Mouse (Mus musculus) layer of hippocampus, adult 9-10 months (tissue): ENCODE results near the gene Uck1.

Source experiments
- DNase-seq: peaks from one replicate; pipeline ENCODE4 v3.0.0; 2022; ENCODE audit warnings: low spot score

The Uck1 gene

DNA sequence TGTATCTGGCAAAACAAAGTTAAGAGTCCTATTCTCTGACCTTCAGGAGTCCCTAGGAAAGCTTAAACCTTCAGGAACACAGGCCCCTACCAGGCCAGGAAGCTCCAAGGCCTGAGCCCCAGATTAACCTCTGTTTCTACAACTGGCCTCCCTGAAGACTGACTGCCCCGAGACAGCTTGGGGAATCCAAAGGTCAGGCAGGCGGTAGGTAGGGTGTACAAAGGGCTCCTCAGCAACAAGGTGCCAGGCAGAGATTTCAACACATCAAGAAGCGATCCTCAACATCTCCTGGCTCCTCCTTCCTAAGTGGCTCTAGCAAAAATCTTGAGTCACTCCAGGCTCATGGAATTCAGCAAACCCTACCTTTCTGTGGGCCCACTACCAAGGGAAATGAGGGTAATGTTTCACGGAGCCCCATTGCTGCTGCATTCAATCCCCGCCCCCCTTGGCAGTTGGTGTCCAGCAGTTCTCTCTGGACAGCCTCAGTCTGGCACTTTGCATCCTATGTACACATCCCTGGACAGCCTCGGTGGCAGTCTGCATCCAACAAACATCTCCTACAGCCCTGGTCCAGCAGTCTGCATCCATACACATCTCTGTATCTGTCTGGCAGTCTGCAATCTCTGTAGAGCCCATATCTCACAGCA is 949 bp downstream of the Uck1 start:
- no peak for DNase-seq

DNA sequence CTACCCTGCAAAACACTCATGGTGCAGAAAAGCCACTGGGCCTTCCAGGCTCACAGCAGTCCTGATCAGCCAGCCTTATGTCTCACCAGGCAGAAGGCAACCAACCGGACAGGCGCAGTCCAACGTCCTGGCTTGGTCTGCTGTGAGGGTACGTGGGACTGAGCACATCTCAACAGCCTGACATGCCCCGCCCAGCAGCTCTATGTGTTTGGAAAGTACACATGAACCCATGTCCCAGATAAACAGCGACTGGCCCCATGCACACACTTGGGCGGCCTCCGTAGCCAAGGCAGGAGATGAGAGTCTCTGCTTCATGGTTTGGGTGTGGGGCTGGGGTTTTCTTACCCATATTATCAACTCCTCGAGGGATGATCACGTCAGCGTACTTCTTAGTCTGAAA is 3.7 kb downstream of the Uck1 start:
- no peak for DNase-seq

DNA sequence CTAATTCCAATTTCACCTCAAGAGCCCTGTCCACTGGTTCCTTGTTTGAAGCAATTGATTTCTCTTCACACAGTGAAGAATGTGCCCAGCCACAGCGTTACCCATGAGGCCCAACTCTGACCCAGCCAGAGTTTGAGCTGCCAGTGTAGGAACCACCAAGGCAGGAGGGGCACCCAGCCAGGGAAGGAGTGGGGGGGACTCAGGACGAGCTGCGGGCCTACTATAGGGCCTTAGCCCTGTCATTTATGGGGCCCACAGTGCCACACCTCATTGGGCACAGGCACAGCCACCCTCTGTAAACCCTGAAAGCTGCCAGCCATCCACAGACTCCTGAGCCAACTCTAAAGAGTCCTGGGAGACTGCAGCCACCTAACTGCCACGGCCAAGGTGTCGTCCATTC is 5.4 kb downstream of the Uck1 start:
- DNase-seq = no peak

DNA sequence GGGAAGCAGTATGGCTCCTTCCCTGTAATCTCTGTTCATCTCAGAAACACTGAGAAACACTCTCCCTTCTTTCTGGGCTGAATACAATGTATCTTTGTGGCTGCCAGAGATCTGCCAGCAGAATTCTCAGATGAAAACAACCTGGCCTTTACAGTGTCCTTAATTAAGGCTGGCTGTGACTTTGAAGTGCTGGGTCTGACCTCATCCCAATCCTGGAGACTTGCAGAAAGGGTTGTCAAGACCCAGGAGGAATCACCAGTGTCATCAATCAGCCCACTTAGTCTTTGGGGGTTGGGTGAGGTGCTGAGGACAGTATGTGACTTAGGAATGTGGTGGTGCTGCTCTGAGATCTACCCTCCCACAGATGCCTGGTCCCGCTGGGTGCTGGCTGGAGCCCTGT is 6.6 kb downstream of the Uck1 start:
- DNase-seq = no peak

DNA sequence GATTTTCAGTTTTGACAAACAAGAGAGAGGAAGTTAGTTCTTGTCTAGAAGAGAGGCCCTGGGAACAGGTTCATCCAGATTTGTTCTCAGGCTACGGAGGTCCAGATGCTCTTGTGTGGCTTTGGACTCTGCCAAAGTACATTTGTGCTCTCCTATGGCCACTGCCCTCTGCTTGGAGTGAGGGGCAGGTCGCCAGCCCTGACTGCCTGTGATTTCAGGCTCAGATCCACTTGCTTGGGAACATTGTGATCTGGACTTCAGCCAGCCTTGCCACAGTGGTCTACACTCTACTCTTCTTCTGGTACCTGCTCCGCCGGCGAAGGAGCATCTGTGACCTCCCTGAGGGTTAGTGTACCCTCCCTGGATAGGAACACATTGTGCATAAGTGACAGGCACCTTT is 7.3 kb downstream of the Uck1 start:
- DNase-seq = no peak

DNA sequence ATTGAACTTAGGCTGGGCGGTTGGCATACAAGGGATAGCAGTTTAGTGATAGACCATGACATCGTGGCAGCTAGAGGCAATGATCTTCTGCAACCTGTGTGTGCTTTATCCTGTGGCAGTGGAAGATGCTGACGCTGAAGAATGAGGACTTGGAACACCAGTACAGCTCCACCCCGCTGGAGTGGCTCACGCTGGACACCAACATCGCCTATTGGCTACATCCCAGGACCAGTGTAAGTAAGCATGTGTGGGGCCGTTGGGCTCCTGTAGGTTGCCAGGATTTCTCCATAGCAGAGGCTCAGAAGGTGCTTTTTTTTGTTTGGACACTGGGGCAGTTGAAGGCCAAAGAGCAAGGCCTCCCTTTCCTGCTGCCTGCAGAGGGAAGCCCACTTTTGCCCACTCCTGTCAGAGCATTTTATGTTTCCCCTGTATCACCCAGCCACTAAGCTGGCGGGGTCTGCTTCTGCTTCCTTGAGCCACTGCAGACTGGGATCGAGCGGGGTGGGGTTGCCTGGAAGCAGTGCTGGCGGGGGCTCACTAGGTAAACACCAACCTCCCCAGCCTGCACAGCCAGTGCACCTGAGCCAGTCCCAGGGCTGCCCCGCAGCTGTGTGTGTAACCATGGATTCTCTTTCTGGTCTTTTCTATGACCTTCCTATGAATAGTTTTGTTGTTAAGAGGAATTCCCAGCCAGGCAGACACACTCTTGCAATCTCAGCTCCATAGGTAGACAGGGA is 8.0 kb downstream of the Uck1 start:
- no peak for DNase-seq

DNA sequence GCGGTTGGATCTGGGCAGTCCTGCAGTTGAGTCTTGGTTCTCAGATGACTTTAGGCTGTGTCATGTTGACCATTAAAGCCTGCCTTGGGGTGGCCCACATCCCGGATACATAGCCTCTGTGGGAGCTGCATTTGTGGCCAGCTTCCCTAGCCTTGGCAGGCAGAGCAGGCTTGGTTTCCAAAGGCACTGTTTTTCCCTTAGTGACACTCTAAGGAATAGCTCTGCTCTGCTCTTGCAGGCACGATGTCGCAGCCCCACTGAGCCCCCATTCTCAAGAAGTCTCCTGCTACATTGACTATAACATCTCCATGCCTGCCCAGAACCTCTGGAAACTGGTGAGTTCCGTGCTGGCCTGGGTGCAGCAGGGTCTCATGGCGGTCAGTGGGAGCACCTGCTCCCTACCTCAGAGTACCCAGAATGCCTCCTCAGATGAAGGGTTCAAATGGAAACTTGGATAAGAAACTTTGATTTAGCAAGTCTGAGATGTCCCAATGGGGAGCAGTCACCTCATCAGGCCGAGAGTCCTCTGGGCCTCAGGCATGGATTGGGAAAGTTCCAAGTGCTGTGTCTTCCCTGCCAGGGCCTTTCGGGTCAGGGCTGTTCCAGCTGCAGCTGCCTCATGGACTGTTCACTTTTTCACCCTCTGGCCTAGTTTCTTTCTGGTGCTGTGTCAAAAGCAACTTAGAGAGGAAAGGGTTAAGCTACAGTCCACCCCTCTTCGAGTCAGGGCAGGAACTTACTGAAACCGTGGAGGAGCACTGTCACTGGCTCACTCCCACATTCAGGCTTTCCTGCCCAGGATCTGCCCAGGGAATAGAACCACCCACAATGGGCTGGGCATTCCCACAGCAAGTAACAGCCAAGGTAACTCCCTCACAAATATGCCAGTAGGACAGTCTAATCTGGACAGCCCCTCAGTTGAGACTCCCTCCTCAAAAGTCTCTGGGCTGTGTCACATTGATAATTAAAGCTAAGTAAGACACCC is 11.3 kb downstream of the Uck1 start:
- no peak for DNase-seq

DNA sequence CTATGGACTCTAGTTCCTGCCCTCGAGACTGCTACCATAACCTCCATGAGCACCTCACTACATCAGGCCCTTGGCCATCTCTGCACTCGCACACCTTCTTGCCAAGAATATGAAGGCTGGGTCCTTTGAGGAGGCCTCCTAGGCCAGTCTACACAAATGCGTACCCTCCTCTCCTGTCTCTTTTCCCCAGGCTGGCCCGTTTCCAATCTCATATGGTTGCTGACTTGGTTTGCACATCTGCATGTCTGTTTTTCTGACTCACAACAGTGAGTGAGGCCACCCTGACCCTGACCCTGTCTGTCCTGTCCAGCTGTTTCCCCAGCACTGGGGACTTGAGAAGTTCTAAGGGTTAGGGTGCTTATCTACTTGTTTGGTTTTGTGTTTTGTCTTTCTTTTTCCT is 13.2 kb downstream of the Uck1 start:
- no peak for DNase-seq

DNA sequence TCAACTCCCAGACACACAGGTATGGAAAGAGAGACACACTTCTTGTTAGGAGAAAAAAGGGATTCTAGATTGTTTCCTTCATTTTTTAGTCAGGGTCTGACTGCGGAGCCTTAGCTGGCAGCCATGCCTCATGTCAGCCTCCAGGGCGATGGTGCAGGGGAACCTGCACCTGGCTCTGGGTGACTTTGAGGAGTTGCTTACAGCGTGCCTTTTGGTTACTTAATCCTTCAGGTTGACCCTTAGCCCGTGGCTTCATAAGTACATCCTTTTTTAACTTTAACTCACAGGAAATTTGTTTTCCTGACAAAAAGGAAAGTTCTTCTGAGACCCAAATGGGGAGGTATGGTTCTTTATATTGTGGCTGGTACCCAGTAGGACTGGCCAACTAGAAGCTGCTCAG is 17.0 kb downstream of the Uck1 start:
- DNase-seq = no peak

DNA sequence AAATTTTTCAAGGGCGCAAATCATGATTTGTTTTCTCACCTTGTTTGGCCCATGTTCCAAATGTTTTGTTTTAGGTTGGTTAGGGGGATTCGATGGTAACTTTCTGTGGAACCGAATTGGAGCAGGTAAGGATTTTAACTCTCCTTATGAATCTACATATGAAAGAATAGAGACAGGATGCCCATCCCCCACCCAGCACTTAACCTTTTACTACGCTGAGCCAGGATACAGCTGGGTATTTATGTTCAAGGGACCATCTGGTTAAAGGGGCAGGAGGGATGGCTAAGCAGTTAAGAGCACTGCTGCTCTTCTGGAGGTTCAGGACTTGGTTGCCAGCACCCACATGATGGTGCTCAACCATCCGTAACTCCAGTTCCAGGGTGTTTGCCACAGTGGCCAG is 19.4 kb downstream of the Uck1 start:
- DNase-seq = no peak

DNA sequence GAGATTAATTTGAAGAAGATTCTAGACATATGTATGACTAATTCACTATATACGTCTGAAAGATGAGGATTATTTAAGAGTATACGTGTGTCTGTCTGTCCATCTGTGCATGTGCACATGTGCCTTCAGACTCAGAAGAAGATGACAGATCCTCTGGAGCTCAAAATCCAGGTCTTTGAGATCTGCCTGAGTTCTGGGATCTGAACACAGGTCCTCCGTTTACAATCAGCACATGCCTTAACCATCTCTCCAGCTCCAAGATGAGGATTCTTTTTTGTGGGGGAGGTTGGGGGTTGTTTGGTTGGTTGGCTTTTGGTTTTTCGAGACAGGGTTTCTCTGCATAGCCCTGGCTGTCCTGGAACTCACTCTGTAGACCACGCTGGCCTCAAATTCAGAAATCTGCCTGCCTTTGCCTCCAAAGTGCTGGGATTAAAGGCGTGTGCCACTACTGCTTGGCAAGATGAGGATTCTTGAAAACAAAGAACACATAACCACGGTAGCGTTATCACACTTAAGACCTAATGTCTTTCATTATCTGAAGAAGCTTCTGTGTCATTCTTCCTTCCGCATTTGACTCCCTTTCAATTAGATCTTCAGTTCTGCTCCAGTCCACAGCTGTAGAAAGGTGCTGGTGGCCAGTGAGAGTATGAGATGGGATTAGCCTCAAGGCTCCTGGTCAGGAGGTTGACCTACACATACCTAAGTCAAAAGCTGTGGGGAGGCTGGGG is 21.1 kb downstream of the Uck1 start:
- no peak for DNase-seq

DNA sequence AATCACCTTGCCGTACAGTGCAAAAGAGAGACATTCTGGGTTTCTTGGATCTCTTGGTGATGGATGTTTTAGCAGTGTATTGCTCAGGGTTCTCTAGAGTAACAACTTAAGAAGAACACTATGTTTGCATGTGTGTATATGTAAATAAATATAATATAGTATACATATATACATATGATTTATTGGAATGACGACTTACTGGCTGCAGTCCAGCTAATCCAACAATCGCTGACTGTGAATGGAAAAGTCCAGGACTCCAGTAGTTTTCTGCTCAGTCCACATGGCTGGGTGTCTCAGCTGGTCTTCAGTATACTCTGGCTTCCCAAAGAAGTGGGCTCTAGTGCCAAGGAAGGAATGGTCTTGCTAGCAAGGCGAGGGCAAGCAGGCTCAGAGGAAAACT is 22.4 kb downstream of the Uck1 start:
- no peak for DNase-seq

DNA sequence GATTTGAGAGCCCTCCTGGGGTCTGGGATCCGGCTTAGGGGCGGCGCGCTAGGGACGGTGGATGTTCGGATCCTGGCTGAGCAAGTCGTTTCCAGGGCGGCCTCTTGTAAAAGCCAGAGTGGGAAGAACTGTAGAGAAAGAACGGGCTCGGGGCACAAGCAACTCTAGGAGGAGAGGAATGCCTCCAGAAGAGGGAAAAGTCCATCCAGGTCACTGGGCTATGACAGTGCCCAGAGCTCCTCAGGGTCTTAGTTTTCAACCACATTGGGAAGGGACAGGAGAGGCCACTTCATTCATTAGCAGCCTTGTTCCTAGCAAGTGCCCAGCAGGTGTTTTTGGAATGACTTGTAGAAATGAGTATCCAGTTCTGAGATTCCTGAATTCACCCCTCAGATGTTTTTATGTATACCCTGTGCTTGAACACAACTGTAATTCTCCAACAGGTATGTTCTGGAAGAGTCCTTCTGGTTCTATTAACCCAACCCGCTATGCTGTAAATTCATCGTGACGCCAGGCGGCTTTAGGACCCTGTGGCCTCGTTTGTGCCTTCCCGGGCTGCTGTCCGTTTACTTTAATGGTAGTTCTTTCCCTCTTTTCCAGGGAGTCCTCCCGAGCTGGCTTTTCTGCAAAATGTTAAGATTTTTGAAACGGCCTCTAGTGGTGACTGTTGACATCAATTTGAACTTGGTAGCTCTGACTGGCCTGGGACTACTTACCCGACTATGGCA is 23.0 kb downstream of the Uck1 start:
- DNase-seq = peak; percentile 20

DNA sequence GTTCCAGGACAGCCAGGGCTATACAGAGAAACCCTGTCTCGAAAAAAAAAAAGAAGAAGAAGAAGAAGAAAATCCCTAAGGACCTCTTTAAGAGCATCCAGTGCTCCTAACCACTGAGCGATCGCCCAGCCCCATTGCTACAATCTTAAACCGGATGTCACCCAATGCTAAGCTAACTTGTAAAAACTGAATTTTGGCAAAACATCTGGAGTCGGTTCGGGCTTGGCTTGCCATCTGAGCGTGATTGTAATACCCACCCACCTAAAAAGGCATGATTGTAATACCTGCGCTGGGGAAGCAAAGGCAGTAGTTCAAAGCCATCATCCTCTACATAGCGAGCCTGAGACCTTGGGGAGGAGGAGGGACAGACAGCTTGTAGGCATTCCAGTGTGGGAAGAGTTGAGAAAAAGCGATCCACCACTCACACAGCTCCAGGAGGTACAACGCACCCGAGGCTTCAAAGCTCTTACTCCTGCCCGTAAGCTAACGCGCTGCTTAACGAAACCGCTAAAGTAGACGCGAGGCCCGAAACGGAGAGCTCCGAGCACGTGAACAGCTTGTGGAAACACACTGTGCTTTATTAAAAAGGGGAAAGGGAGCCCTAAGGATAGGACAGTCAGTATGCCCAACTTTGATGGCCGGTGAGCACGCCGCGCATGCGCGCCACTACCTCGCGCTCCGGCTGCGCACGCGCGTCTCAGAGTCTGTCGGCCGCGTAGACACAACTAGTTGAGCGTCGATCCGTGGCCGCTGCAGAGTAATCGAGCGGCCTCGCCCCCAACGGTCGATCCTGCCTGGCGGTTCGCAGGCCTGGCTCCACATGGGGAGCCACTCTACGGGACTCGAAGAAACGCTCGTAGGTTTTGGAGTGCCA is 23.8 kb downstream of the Uck1 start, which contains the start of gene Pomt1:
TSS of gene Pomt1 (plus strand) at position 705 of the 874 bp plus-strand sequence.
- DNase-seq = peak; percentile 66

DNA sequence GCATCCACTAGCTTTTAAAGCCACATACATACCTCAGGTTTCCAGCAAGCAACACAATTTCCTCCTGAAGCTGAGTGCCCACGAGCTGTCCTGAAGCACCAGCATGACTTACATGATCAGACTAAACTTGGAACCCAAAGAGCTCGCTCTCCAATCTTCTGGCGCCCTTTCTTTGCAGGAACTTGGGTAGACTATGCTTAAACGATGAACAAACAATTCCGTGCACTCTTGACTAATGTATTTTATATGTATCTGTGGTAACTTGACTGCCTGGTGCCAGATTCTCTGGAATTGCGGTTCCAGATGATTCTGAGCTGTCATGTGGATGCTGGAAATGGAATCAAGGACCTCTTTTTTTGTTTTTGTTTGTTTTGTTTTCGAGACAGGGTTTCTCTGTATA is 24.5 kb downstream of the Uck1 start:
- no peak for DNase-seq

DNA sequence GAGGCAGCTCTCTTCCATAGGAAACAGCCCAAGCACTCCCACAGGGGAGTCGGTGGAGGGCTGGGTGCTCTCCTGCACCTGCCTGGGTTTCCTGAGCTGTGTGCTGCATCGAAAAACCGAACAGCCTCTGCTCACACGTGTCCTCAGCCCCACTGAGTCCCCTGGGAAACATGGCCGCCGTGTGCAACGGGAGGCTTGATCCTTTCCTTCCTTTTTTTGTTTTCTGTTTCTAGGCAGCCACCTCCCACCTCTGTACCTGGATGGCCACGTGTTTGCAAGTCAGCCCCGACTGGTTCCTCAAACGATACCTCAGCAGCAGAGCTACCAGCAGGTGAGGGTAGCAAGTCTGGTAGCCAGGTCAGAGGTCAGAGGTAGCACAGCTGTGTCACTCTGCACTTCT is 37.9 kb downstream of the Uck1 start:
- no peak for DNase-seq

DNA sequence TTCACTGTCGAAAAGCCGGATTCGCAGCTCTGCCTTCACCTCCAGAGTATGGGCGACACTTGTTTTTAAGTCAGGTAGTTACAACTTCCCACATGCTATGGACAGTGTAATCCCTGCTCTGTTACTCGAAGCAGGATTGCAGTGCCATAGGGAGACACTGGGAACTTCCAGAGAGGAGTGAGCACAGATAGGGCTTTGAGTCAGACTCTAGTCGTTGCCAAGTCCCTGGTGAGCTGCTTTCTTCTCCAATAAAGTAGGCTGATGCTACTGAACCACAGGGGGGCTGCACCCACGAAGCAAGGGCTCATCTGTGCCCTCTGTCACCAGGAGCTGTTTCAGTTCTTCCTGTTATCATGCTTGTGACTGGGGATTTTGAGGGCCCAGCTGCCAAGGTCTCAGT is 38.4 kb downstream of the Uck1 start:
- DNase-seq = no peak

DNA sequence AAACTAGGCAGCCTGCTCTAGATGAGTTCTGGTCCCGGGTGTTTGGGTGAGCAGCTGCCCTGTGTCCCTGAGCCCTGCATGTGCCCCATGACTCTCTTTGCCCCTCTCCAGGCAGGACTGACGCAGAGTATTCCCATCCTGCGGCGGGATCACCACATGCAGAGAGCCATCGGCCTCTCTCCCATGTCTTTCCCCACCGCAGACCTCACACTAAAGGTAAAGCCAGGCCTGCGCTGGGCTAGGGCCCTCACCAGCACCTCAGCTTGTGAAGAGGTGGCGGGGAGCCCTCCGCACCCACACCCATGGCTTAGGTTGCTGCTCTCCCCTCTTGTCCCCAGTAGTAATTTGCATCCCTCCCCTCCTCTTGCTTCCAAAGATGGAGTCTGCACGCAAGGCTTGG is 39.0 kb downstream of the Uck1 start:
- no peak for DNase-seq

DNA sequence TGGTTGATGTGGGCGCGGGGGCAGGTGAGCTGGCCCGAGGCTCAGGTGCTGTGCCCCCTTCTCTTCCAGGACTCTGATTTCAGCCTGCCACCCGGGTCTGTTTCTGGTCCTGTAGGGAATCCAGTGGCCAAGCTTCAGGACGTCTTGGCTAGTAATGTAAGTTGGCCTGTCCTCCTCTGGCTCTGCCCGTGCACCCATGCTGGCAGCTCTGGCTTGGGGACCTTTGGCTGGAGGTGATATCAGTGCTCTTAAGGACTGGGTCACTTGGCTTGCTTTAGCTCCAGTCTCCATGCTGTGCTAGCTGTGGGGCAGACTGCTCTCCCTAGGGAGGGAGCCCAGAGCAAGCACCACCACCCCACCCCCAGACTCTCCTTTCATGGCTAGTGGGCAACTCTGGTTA is 39.9 kb downstream of the Uck1 start:
- DNase-seq = no peak

DNA sequence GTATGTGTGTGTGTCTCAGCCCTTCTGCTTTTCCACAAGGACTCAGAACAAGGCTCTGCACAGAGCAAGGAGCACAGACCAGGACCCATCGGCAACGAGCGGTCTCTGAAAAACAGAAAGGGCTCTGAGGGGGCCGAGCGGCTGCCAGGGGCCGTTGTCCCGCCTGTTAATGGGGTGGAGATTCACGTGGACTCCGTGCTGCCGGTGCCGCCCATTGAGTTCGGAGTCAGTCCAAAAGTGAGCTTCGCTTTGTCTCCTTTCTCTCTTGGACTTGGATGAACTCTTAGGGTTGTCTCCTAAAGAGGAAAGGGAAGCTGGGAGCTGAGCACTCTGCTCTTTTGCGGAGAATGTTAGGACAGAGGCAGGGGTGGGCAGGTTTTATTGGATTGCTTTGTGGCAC is 40.5 kb downstream of the Uck1 start:
- DNase-seq = no peak
